Mouse (Mus musculus): ENCODE measurements around the gene Glra3. TPM values are rescaled to one million over a fixed set of nuclear protein-coding genes. Genes with fewer than 3 reads are reported as not detected.

The Glra3 gene
- polyA plus RNA-seq (2015; fragmentation: Nextera tagmentation; extraction: Ambion mirVana) = not detected in 2 replicates

GRCm38 (mm10) chr8:55939870-55940525 lies at the start of gene Glra3:
Gene Glra3, plus strand, starts transcription at chr8:55940460.
- DNase-seq = no peak

GRCm38 (mm10) chr8:55906848-55907247 lies 33.4 kb upstream of the Glra3 start, which contains the start of gene Adam29:
Gene Adam29, minus strand, starts transcription at chr8:55906948.
- ATAC-seq (ENCODE audit: low read depth) (no peak), DNase-seq (no peak)
- WGBS (ENCODE audit: insufficient replicate concordance) = 49% methylated on average over 1 of the region's 1 CpGs
- Histone ChIP-seq H3K27me3 (no peaks in the 10 kb centered on the region), H3K36me3 (no peaks in the 10 kb centered on the region), H3K4me3 (replicated peaks) (no peak within 1 kb of the TSS), H3K9ac (no peak within 1 kb of the TSS), H3K4me1 (replicated peaks) (no peaks in the 10 kb centered on the region), H3K27ac (no peak within 1 kb of the TSS), H3K4me2 (no peak within 1 kb of the TSS), H3K9me3 (replicated peaks) (no peaks in the 10 kb centered on the region)

More at GRCm38 (mm10) chr8:55939870-55940525, at the start of gene Glra3:
- Histone ChIP-seq H3K4me1 (replicated peaks) (no peaks in the 10 kb centered on the region), H3K9me3 (replicated peaks) (no peaks in the 10 kb centered on the region), H3K36me3 (no peaks in the 10 kb centered on the region), H3K27ac (no peak within 1 kb of the TSS), H3K4me2 (no peak within 1 kb of the TSS), H3K9ac (no peak within 1 kb of the TSS), H3K4me3 (replicated peaks) (no peak within 1 kb of the TSS), H3K27me3 (no peaks in the 10 kb centered on the region)
- WGBS (ENCODE audit: insufficient replicate concordance) = 15% methylated on average over 11 of the region's 11 CpGs
- no peak for ATAC-seq (ENCODE audit: low read depth)

GRCm38 (mm10) chr8:55940526-55940880 lies 243 bp downstream of the Glra3 start:
- no peaks in the 10 kb centered on the region for H3K9me3 ChIP-seq (replicated peaks)
- H3K27ac ChIP-seq = no peak overlapping the region
- H3K4me1 ChIP-seq (replicated peaks) = no peaks in the 10 kb centered on the region
- WGBS (ENCODE audit: insufficient replicate concordance) = 3% methylated on average over 8 of the region's 8 CpGs
- H3K4me3 ChIP-seq (replicated peaks) = no peak overlapping the region
- ATAC-seq (ENCODE audit: low read depth) (no peak), DNase-seq (no peak)
- H3K36me3 ChIP-seq = no peaks in the 10 kb centered on the region
- H3K27me3 ChIP-seq = no peaks in the 10 kb centered on the region
- H3K9ac ChIP-seq = no peak overlapping the region
- H3K4me2 ChIP-seq = no peak overlapping the region

- no peak overlapping the region for H3K27ac ChIP-seq
- no peaks in the 10 kb centered on the region for H3K4me1 ChIP-seq (replicated peaks)
- no peaks in the 10 kb centered on the region for H3K27me3 ChIP-seq
- H3K9ac ChIP-seq = no peak overlapping the region
- no peak overlapping the region for H3K4me2 ChIP-seq
- WGBS (ENCODE audit: insufficient replicate concordance) = 66% methylated on average over 3 of the region's 3 CpGs
- no peak overlapping the region for H3K4me3 ChIP-seq (replicated peaks)
- no peaks in the 10 kb centered on the region for H3K36me3 ChIP-seq
- no peaks in the 10 kb centered on the region for H3K9me3 ChIP-seq (replicated peaks)
- DNase-seq = no peak
- ATAC-seq (ENCODE audit: low read depth) = no peak
Measured at GRCm38 (mm10) chr8:55964759-55965320, 24.6 kb downstream of the Glra3 start.

GRCm38 (mm10) chr8:55997859-55998258 lies 57.6 kb downstream of the Glra3 start:
- ATAC-seq (ENCODE audit: low read depth) (no peak), DNase-seq (no peak)
- H3K36me3 ChIP-seq = no peaks in the 10 kb centered on the region
- H3K9ac ChIP-seq = no peak overlapping the region
- no peaks in the 10 kb centered on the region for H3K27me3 ChIP-seq
- H3K27ac ChIP-seq = no peak overlapping the region
- H3K9me3 ChIP-seq (replicated peaks) = no peaks in the 10 kb centered on the region
- no peak overlapping the region for H3K4me2 ChIP-seq
- no peaks in the 10 kb centered on the region for H3K4me1 ChIP-seq (replicated peaks)
- no peak overlapping the region for H3K4me3 ChIP-seq (replicated peaks)
- 32% methylated on average over 3 of the region's 3 CpGs for WGBS (ENCODE audit: insufficient replicate concordance)

- Histone ChIP-seq H3K4me1 (replicated peaks) (no peaks in the 10 kb centered on the region), H3K36me3 (no peaks in the 10 kb centered on the region), H3K27ac (no peak overlapping the region), H3K9me3 (replicated peaks) (no peaks in the 10 kb centered on the region), H3K4me3 (replicated peaks) (no peak overlapping the region), H3K27me3 (no peaks in the 10 kb centered on the region), H3K9ac (no peak overlapping the region), H3K4me2 (no peak overlapping the region)
- WGBS (ENCODE audit: insufficient replicate concordance) = 41% methylated on average over 2 of the region's 2 CpGs
- ATAC-seq (ENCODE audit: low read depth) (no peak), DNase-seq (no peak)
Measured at GRCm38 (mm10) chr8:56054324-56054723, 114.1 kb downstream of the Glra3 start.

- no peaks in the 10 kb centered on the region for H3K4me1 ChIP-seq (replicated peaks)
- 15% methylated on average over 3 of the region's 3 CpGs for WGBS (ENCODE audit: insufficient replicate concordance)
- H3K4me3 ChIP-seq (replicated peaks) = no peak overlapping the region
- no peaks in the 10 kb centered on the region for H3K27me3 ChIP-seq
- H3K27ac ChIP-seq = no peak overlapping the region
- no peaks in the 10 kb centered on the region for H3K36me3 ChIP-seq
- no peak for DNase-seq
- no peak for ATAC-seq (ENCODE audit: low read depth)
- no peak overlapping the region for H3K9ac ChIP-seq
- H3K9me3 ChIP-seq (replicated peaks) = no peaks in the 10 kb centered on the region
- H3K4me2 ChIP-seq = no peak overlapping the region
Measured at GRCm38 (mm10) chr8:56063081-56063480, 122.8 kb downstream of the Glra3 start.

- Histone ChIP-seq H3K4me1 (replicated peaks) (no peaks in the 10 kb centered on the region), H3K27ac (no peak overlapping the region), H3K9ac (no peak overlapping the region), H3K36me3 (no peaks in the 10 kb centered on the region), H3K4me3 (replicated peaks) (no peak overlapping the region), H3K9me3 (replicated peaks) (no peaks in the 10 kb centered on the region), H3K4me2 (no peak overlapping the region), H3K27me3 (no peaks in the 10 kb centered on the region)
- WGBS (ENCODE audit: insufficient replicate concordance) = 53% methylated on average over 2 of the region's 2 CpGs
- DNase-seq (no peak), ATAC-seq (ENCODE audit: low read depth) (no peak)
Measured at GRCm38 (mm10) chr8:56070486-56071254, 130.4 kb downstream of the Glra3 start.

GRCm38 (mm10) chr8:56083654-56084053 lies 143.4 kb downstream of the Glra3 start:
- no peak overlapping the region for H3K4me2 ChIP-seq
- no peaks in the 10 kb centered on the region for H3K36me3 ChIP-seq
- no peaks in the 10 kb centered on the region for H3K9me3 ChIP-seq (replicated peaks)
- no peak overlapping the region for H3K27ac ChIP-seq
- ATAC-seq (ENCODE audit: low read depth) = no peak
- H3K27me3 ChIP-seq = no peaks in the 10 kb centered on the region
- no peak for DNase-seq
- no peak overlapping the region for H3K9ac ChIP-seq
- no peaks in the 10 kb centered on the region for H3K4me1 ChIP-seq (replicated peaks)
- no peak overlapping the region for H3K4me3 ChIP-seq (replicated peaks)

GRCm38 (mm10) chr8:56094385-56094784 lies 154.1 kb downstream of the Glra3 start:
- DNase-seq = no peak
- no peak overlapping the region for H3K4me3 ChIP-seq (replicated peaks)
- H3K9me3 ChIP-seq (replicated peaks) = no peaks in the 10 kb centered on the region
- H3K36me3 ChIP-seq = no peaks in the 10 kb centered on the region
- ATAC-seq (ENCODE audit: low read depth) = no peak
- H3K27ac ChIP-seq = no peak overlapping the region
- no peaks in the 10 kb centered on the region for H3K4me1 ChIP-seq (replicated peaks)
- H3K27me3 ChIP-seq = no peaks in the 10 kb centered on the region
- no peak overlapping the region for H3K4me2 ChIP-seq
- H3K9ac ChIP-seq = no peak overlapping the region

GRCm38 (mm10) chr8:56110296-56110695 lies 170.0 kb downstream of the Glra3 start:
- ATAC-seq (ENCODE audit: low read depth) (no peak), DNase-seq (no peak)
- H3K27ac ChIP-seq = no peak overlapping the region
- no peak overlapping the region for H3K9ac ChIP-seq
- no peaks in the 10 kb centered on the region for H3K27me3 ChIP-seq
- H3K4me2 ChIP-seq = no peak overlapping the region
- no peaks in the 10 kb centered on the region for H3K4me1 ChIP-seq (replicated peaks)
- WGBS (ENCODE audit: insufficient replicate concordance) = 71% methylated on average over 6 of the region's 6 CpGs
- no peaks in the 10 kb centered on the region for H3K9me3 ChIP-seq (replicated peaks)
- H3K4me3 ChIP-seq (replicated peaks) = no peak overlapping the region
- no peaks in the 10 kb centered on the region for H3K36me3 ChIP-seq

GRCm38 (mm10) chr8:56129357-56129756 lies 189.1 kb downstream of the Glra3 start:
- Histone ChIP-seq H3K36me3 (no peaks in the 10 kb centered on the region), H3K27ac (no peak overlapping the region), H3K4me1 (replicated peaks) (no peaks in the 10 kb centered on the region), H3K27me3 (no peaks in the 10 kb centered on the region), H3K9me3 (replicated peaks) (no peaks in the 10 kb centered on the region), H3K4me2 (no peak overlapping the region), H3K9ac (no peak overlapping the region), H3K4me3 (replicated peaks) (no peak overlapping the region)
- ATAC-seq (ENCODE audit: low read depth) = no peak
- no peak for DNase-seq
- WGBS (ENCODE audit: insufficient replicate concordance) = 66% methylated on average over 2 of the region's 2 CpGs

All from liver, embryonic 13.5 days (tissue).